Mouse (Mus musculus) T-helper 17 cell (primary cell): ENCODE measurements around the gene Tekt2.

ENCODE experiments used
- in situ Hi-C, 2 experiments: fragments of 300-600 bp; cut with MboI, MseI; formaldehyde crosslinking; loops; 1 replicate in 1 of 2; 2 replicates in 1 of 2; pipeline ENCODE4 v1.15.1; 2025; ENCODE audit warnings: high pct_unique_total_duplicates in 2 of 2

Tekt2 gene

DNA sequence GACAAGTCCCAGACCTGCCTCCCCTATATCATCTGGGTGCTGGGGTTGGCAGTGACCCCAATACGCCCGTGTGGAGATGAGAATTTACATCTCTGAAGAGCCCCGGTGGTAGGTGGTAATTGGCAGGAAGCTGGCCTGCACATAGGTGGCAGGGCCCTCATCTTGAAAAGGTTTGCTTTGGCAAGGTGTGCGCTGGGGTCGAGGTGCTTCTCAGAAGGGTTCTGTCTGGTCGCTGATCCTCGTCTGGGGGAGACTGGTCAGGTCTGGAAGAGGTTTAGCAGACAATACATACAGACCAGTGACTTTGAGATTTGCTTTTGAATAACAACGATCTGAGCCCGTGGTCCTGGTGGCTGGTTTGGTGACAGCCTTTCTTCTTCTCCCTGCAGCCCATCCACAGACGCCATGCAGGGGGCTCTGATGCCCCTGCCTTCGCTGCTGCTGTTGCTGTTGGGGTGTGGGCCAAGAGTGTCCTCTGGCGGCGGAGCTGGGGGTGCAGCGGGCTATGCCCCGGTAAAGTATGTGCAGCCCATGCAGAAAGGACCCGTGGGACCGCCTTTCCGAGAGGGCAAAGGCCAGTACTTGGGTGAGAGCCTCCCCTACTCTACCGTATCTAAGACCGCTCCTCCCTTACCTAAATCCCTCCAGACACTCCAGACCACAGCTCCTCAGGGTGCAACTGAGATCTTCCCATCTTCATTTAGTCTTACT lies 16.1 kb downstream of the Tekt2 start:
- in situ Hi-C loops = loop anchor here (5.0 kb wide), 3 partner anchors 37 to 82 kb away; no protein-coding TSS in a partner anchor

- in situ Hi-C loops = loop anchor here (5.0 kb wide), 3 partner anchors 35 to 80 kb away; no protein-coding TSS in a partner anchor
These were observed 18.7 kb downstream of the Tekt2 start for GRCm38 (mm10) chr4:126306827-126307226.

- in situ Hi-C loops = loop anchor here (5.0 kb wide), 3 partner anchors 34 to 79 kb away; no protein-coding TSS in a partner anchor
These were observed 19.4 kb downstream of the Tekt2 start for GRCm38 (mm10) chr4:126306058-126306457.

GRCm38 (mm10) chr4:126305428-126305827 lies 20.1 kb downstream of the Tekt2 start:
- in situ Hi-C loops = loop anchor here (5.0 kb wide), 3 partner anchors 33 to 78 kb away; no protein-coding TSS in a partner anchor

- in situ Hi-C loops = no loop called here
These were observed 21.6 kb downstream of the Tekt2 start for GRCm38 (mm10) chr4:126303877-126304276.

GRCm38 (mm10) chr4:126301584-126302309 lies 23.7 kb downstream of the Tekt2 start:
- in situ Hi-C loops = no loop called here

GRCm38 (mm10) chr4:126300916-126301583 lies 24.4 kb downstream of the Tekt2 start:
- in situ Hi-C loops = no loop called here

DNA sequence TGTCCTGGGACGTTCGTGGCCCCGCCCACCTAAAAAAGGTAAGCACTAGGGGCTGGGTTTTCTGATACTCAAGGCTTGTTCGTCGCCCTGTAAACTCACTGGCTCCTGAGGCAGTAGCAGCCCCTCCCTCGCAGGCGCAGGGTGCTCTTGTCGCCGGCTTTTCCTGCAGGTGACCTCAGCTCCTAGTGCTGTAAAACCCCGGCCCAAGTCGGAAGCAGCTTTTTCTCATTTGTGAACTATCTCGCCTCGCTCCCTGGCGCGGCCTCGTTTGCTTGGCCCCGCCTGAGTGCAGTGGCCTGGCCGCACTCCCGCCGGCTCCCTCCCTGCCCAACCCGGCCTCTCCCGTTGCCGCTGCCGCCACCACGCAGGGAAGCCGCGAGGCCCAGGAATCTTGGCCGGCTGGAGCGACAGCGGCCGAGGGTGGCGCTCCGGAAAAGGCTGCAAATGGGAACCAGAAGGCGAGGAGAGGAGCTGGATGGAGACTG lies 28.8 kb downstream of the Tekt2 start:
- in situ Hi-C loops = no loop called here

- in situ Hi-C loops = no loop called here
These were observed 29.6 kb downstream of the Tekt2 start for GRCm38 (mm10) chr4:126295937-126296336.

DNA sequence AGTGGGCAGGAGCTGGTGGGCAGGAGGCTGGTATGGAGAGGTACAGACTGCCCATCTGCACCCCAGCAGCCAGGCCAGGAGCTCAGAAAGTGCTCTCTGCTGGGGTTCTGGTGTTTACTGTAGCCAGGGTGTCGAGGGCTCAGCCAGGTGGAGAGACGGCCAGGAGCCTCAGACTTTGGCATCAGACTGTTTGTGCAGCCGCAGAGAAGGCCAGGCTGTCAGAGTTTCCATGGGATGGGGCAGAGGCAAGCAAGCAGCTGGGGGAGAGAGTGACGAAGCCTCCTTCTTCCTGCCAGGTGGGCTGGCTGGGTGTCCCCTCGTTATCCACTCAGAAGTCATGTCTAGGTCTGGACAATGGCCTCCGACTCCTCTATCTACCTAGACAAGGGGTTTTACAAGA lies 30.3 kb downstream of the Tekt2 start:
- in situ Hi-C loops = no loop called here

GRCm38 (mm10) chr4:126291196-126291595 lies 34.3 kb downstream of the Tekt2 start:
- in situ Hi-C loops = no loop called here

DNA sequence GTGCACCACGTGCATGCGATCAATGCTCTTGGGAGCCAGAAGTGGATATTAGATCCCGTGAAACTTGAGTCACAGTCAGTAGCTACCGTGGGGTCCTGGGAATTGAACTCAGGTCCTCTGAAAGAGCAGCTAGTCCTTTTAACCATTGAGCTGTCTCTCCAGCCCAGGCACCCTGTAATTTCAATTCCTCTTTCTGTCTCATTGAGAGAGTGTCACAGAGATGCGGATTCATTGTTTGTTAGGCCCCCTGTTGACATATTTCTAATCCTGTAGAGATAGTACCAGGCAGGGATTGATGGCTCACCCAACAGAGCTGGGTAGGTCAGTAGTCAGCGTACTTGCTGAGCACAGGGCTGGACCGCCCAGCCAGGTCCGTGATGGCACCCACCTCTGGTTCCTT lies 35.2 kb downstream of the Tekt2 start:
- in situ Hi-C loops = no loop called here

GRCm38 (mm10) chr4:126288085-126288666 lies 37.3 kb downstream of the Tekt2 start:
- in situ Hi-C loops = no loop called here

DNA sequence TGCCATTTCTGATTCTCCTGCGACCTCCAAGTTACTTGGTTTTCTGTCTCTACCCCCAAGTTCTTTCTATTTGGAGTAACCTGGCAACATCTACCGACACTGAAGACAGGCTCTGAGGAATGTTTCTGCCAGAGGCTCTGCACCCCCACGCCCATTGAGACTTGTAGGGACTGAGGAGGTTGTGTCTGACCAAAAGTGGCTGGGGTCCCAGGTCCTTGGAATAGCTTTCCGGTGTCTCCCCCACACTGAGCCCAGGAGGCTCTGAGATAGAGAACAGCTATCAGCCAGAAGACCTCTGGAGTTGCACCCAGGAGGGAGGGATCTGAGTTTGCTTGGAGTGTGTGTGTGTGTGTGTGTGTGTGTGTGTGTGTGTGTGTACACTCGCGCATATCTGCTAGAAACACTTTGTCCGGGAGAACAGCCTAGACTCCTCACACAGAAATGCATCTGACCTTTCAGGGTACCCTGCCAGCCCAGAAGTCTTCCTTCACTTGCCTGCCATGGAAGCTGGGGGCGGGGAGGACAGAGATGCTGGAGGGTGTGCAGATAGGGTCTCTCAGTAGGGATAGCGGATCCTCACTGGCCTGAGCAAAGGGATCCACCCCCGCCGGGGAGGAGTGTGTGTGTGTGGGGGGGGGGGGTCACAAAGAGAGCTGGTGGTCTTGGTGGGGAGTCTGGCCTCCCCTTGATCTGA lies 38.0 kb downstream of the Tekt2 start:
- in situ Hi-C loops = no loop called here

DNA sequence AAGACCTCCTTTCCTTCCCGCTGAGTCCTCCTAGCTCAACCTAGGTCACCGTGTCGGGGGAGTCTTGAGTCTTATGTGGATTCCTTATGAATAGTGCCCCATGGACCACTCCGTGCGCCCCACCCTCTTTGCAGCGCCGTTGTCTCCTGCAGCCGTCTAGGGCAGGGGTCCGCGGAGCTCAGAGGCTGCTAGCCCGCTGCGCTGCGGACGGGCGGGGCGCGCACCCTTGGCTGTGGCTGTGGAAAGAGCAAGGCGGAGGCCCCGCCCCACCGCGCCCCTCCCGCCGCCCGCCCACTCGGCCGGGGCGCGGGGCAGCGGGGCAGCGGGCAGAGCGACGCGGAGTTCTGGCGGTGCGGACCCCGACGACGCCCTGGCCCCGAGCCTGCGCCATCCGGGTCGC lies 39.0 kb downstream of the Tekt2 start, which contains the start of gene Col8a2:
Gene Col8a2, plus strand, starts transcription at position 302 of the 400 bp plus-strand sequence.
- in situ Hi-C loops = no loop called here

- in situ Hi-C loops = no loop called here
These were observed 41.9 kb downstream of the Tekt2 start for GRCm38 (mm10) chr4:126283582-126283981.

DNA sequence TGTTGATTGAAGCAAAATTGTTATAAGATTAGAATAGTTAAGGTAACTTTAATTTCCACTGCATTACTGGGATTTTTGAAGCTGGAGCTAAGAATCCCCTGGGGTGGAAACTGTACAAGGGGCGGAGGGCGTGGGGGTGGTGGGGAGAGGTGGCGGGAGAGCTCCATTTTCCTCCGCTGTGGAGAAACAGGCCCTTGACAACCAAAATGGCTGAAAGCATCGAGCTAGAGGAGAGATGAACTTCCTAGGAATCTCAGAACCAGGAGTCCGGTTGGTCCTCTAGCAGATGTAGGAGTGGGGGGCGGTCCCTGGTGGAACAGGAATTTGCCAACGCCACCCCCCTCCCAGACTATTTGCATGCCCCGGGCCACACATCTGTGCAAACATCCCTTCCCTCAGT lies 43.8 kb downstream of the Tekt2 start:
- in situ Hi-C loops = no loop called here

- in situ Hi-C loops = no loop called here
These were observed 46.5 kb downstream of the Tekt2 start for GRCm38 (mm10) chr4:126278961-126279360.

DNA sequence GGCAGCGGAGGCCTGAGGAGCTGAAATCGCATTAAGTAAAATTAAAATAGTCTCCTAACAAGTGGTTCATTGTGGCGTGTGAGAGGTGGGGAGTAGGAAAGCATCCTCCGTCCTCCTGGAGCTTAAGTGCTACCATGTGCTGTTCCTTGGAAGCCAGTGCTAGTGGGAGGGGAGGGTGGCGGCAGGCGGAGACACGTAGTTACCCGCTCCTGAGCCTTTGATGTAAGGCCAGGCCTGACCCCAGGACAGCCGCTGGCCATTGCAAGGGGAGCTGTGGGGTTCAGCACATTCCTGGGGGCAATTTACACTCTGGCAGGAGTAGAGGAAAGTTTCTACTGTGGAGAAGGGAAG lies 46.9 kb downstream of the Tekt2 start:
- in situ Hi-C loops = no loop called here

DNA sequence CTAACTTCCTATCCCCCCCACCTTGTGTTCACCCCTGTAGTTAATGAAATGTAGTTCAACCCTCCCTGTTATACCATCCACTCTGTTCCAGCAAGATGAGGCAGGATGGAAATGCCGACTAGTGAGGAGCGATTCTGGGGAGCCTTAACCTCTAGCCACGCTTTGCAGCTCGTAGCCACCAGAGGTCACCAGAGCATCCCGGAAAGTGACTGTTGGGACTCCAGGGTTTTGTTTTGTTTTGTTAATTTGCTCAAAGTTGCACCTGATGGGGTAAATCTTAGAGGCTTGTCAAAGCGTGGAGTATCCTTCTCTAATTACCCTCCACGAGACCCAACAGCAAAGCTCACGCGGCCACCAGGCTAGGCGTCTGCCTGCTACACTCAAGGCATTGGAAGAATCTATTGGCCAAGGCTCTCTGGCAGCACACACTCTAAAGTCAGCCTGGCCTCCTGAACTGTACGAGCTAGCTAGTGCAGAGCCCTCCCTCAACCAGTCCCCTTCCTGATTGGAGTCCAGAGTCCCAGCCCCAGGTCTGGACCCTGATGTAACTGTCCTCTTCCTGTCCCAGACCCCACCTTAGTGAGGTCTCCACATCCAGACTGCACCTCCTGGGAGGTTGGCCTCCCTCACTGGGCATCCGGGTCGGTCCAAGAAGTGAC lies 47.5 kb downstream of the Tekt2 start:
- in situ Hi-C loops = no loop called here

DNA sequence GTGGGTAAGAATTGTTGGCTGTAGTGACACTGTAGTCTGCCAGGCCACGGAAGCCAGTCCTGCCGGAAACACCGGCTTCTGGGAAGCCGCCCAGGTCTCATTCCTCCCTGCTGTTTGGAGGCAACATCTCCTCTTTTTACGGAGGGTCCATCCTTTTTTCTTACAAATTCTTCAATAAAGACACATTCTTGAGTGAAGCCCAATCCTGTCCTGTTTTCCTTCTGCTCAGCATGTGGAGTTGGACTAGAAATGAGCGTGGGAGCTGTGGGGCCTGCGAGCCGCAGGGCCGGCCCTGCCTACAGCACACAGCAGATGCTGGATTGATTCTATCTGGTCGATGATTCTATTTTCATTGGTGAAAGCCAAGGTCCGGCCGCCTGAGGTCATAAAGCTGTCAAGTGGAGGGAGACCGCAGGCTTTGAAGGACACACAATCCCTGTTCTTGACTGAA lies 49.8 kb downstream of the Tekt2 start:
- in situ Hi-C loops = no loop called here
